ENCODE assay signal across 10 mouse cellular contexts in the genomic region with DNA sequence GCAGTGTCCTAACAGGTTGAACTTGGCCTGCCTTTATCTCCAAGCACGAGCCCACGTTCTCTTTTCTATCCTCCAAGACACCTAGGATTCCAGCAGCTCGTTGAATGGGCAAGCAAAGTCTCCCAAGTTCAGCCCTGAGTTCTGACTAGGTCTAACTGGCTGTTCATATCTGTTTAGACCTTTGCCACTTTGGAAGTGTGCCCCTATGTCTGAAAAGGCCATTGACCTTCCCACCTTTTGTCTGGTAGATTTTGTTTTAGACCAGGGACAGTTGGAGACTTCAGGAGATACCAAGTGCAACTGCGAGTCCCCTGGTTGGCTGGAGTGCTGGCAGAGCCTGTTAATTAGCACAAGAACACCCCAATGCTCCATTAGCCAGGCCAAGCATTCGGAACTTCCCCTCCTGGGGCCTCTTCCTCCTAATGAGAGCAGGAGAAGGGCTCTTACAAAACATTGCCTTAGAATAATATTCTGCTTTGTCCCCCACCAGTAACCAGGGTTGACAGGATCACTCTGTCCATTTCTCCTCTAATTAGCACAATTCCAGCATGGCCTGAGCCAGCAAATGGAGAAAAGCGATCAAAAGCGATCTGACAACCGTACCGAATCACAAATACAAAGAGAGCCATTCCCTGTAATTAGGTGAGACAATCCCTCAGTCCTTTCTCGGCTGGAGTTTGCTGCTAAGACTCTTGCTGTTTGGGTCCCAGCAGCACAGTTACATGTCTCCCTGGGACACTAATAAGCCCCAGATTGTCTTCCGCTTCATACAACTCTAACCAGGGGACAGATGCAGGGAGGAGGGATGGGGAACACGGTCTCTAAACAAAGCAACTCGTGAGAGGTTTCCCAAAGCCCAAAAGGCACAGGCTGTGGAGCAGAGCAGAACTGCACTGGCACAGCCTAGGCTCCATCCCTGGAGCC. TPM values are rescaled to one million over a fixed set of nuclear protein-coding genes. Genes with fewer than 3 reads are reported as not detected.
DNase-seq lines count a peak whose midpoint lies in the region; ATAC-seq lines count a peak whose summit lies in the region.
"Had no signal": no experiment of that assay in that cellular context is flagged by ENCODE, and none has a peak within 500 bp of the region (broad histone marks: within the 10 kb centered on the region; RNA-seq: fewer than 3 reads in every experiment).

No protein-coding gene starts in this region.

- no peaks in the 10 kb centered on the region for H3K9me3 ChIP-seq in heart, embryonic 12.5 days (replicated peaks)
- no peaks in the 10 kb centered on the region for H3K9me3 ChIP-seq in heart, embryonic 11.5 days (replicated peaks; ENCODE audit: control insufficient read depth, low read length)
- H3K9me3 ChIP-seq: intestine, embryonic 15.5 days had no signal

- no peak for ATAC-seq in heart, embryonic 12.5 days (ENCODE audit: insufficient number of reproducible peaks, low FRiP score)
- no peak for ATAC-seq in heart, embryonic 11.5 days (replicated peaks; ENCODE audit: insufficient number of reproducible peaks, low FRiP score, low TSS enrichment)
- ATAC-seq: intestine, embryonic 15.5 days had no signal

- H3K4me2 ChIP-seq in heart, embryonic 12.5 days, result no peak overlapping the region
- H3K4me2 ChIP-seq in heart, embryonic 11.5 days, result no peak overlapping the region
- H3K4me2 ChIP-seq: intestine, embryonic 15.5 days had no signal

- H3K4me3 ChIP-seq in heart, embryonic 12.5 days, result no peak overlapping the region
- H3K4me3 ChIP-seq in heart, embryonic 11.5 days (ENCODE audit: low read depth, low read length), result no peak overlapping the region
- H3K4me3 ChIP-seq: intestine, embryonic 15.5 days had no signal

- WGBS in heart, embryonic 12.5 days, result 74% methylated on average over 13 of the region's 13 CpGs
- WGBS in heart, embryonic 11.5 days (ENCODE audit: insufficient replicate concordance), result 71% methylated on average over 13 of the region's 13 CpGs

- intact Hi-C loops in left cerebral cortex, postnatal 36 days (cut with DNase I), result no loop called here

- peak; percentile 35 for DNase-seq in right cerebral cortex, adult 18-20 months
- no peak for DNase-seq in right cerebral cortex, postnatal 25 days
- peak; percentile 4 to 34 for DNase-seq in frontal cortex, postnatal 36 days (ENCODE audit: low spot score in 2 of 2)
- peak; percentile 4 to 14 for DNase-seq in left cerebral cortex, postnatal 36 days (ENCODE audit: low spot score in 2 of 2)
- DNase-seq in retina, postnatal 1 day, result peak; percentile 99
- no peak for DNase-seq in kidney, postnatal 4 days
- DNase-seq: lung, adult 2 months had no signal

- no peak overlapping the region for H3K9ac ChIP-seq in heart, embryonic 12.5 days
- no peak overlapping the region for H3K9ac ChIP-seq in heart, embryonic 11.5 days (ENCODE audit: low read depth, low read length)
- H3K9ac ChIP-seq: intestine, embryonic 15.5 days had no signal

- no peaks in the 10 kb centered on the region for H3K27me3 ChIP-seq in heart, embryonic 12.5 days (replicated peaks)
- no peaks in the 10 kb centered on the region for H3K27me3 ChIP-seq in heart, embryonic 11.5 days (ENCODE audit: control insufficient read depth, insufficient read depth, low read length)
- H3K27me3 ChIP-seq: intestine, embryonic 15.5 days had no signal

- H3K36me3 ChIP-seq in heart, embryonic 12.5 days, result peaks cover 14% of the 10 kb centered on the region
- no peaks in the 10 kb centered on the region for H3K36me3 ChIP-seq in heart, embryonic 11.5 days (ENCODE audit: control insufficient read depth, insufficient read depth, low read length)

- H3K27ac ChIP-seq in heart, embryonic 12.5 days (ENCODE audit: poor library complexity, severe bottlenecking), result no peak overlapping the region
- H3K27ac ChIP-seq in heart, embryonic 11.5 days (ENCODE audit: low read depth, low read length), result no peak overlapping the region
- H3K27ac ChIP-seq: intestine, embryonic 15.5 days had no signal

- peaks cover 6% of the 10 kb centered on the region for H3K4me1 ChIP-seq in heart, embryonic 12.5 days (replicated peaks)
- H3K4me1 ChIP-seq in heart, embryonic 11.5 days (ENCODE audit: control insufficient read depth, insufficient read depth, low read length), result no peaks in the 10 kb centered on the region
- H3K4me1 ChIP-seq: intestine, embryonic 15.5 days had no signal

RNA-seq across cellular contexts. Expression of a gene that starts 37.4 kb away (rescaled TPM):
- total RNA-seq in left cerebral cortex, postnatal 36 days (2021), result under 1 TPM; 0.16 to 0.22 TPM
- not detected in 2 replicates for polyA plus RNA-seq in heart, embryonic 12.5 days (2016; fragmentation: Nextera tagmentation; extraction: Ambion mirVana)
- not detected in 2 replicates for polyA plus RNA-seq in heart, embryonic 11.5 days (2014; fragmentation: Nextera tagmentation; extraction: Ambion mirVana)
- polyA plus RNA-seq: intestine, embryonic 15.5 days; lung, adult 2 months had no signal

Comparison
In these comparisons a context has a peak if more than half of its experiments do, and no peak if none do; other contexts are left out.
1. DNase-seq: peak in right cerebral cortex, adult 18-20 months (single experiment), frontal cortex, postnatal 36 days (2 of 2), left cerebral cortex, postnatal 36 days (2 of 2) and retina, postnatal 1 day (single experiment); none in right cerebral cortex, postnatal 25 days (single experiment) and kidney, postnatal 4 days (0 of 2).